Mouse (Mus musculus) stomach, adult 2 months (tissue): ENCODE measurements around the gene Olfr69. TPM values are rescaled to one million over a fixed set of nuclear protein-coding genes. Genes with fewer than 3 reads are reported as not detected.

ENCODE experiments used
- polyA plus RNA-seq: library from polyadenylated mRNA; depleted of rRNA; stranded (reverse); fragments of >200 nt; gene quantifications from 2 replicates; pipeline ENCODE4 v1.2.3, GENCODE M21; 2012; rRNA removed

Gene Olfr69
- not detected in 2 replicates for polyA plus RNA-seq

DNA sequence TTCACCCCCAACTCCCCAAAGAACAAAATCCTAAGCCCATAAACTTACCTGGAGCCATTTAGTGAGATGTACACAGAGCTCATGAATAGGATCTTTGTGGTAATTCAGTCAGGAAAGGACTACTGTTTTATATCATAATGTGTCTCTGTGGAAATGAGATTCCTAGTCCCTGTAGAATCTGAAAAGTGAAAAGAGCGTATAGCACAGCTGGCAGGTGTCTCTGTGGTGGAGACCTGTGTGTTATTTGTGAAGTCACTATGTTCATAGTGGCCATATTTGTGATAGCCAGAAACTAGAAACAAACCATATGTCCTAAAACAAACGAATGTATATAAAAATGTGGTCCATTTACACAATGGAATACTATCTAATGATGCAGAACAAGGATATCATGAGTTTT lies at the start of gene Olfr69:
Gene Olfr69 (minus strand): TSS at position 101 of the 400 bp plus-strand sequence.

DNA sequence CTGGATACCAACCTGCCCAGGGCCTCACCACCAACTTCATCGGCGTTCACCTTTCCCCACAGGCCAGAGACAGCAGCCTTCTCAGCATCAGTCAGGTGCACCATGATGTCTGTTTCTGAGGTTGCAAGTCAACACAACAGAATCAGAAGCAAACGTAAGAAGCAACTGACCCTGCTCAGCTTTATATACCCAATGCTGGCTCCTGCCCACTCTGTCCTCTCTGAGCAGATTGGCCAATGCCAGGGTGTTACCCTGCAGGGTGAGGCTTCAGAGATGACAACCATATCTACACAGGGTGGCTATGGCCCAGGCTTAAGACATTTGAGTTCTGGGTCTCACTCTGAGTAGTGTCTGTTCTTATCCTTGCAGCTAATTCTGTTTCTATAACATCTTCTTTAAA lies 42.4 kb upstream of the Olfr69 start, which contains the start of gene Hbb-bt:
Gene Hbb-bt (minus strand): TSS at position 231 of the 400 bp plus-strand sequence.

DNA sequence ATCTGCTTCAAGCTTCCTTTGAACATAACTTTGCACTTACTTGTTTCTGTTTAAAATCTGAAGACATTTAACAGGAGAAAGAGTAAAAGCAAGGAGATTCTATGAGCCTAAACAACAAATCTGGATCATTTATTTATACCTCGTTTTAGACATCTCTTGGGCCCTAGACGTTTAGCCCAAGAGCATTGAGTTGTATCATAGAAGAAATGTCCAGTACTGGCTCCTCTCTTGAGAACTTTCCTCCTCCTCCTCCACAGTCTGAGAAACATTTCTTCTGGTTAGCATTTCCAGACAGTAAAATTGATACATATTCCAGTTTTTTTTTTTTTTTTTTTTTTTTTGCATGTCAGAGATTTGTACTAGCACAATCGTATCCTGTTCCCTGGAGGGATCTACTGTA lies 20.3 kb upstream of the Olfr69 start, which contains the start of gene Olfr67:
Gene Olfr67 (minus strand): TSS at position 101 of the 400 bp plus-strand sequence.

DNA sequence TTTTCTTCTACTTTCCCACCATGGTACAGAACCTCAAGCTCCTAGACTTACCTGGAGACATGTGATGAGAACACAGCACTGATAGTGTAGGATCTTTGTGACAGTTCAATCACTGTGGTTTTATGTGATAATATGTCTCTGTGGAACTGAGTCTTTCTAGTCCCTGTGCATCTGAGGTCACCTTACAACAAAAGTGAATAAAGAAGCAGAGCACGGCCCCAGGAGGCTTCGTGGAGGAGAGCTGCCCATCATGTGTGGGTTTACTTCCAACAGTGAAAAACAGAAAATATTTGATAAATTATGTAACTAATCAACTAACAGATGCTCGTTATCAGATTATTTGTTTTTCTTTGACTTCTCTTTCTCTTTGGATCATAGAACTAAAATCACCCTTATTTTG lies 8.2 kb upstream of the Olfr69 start, which contains the start of gene Olfr68:
Gene Olfr68 (minus strand): TSS at position 101 of the 400 bp plus-strand sequence.

DNA sequence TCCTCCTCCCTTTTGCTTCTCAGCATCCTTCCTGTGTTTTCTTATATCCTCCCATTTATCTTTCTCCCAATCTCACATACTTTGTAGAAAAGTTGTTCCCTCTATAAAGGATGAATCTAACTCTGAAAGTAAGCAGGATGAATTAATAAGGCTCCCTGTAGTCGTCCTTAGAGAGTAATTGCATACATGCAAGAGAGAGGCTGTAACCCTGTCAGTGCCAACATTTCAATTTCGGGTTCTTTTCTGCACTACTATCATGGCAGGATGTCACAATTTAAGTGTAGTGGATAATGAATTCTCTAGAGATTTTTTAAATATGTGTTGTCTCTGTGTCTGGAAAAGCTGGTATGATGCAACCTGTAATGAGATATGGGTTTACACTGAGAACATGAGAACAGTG lies 14.2 kb downstream of the Olfr69 start, which contains the start of gene Olfr630:
Gene Olfr630 (minus strand): TSS at position 101 of the 400 bp plus-strand sequence.

DNA sequence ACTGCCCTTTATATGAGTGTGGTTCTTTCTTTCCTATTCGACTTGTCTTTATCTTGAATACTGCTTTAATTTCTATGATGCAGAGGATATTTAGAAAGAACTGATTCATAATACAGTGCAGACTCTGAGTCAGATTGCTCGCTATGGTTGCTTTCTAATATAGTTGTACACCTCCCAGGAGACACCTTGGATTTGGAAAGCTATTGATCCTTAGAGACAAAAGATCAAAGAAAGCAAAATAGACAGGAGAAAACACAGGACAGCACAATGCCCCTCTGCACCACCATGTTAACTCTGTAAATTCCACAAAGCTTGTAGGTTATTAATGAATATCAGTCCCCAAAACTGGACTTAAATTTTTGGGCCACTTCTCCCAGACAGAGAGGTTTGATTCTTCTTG lies 26.6 kb downstream of the Olfr69 start, which contains the start of gene Olfr629:
Gene Olfr629 (minus strand): TSS at position 101 of the 400 bp plus-strand sequence.

DNA sequence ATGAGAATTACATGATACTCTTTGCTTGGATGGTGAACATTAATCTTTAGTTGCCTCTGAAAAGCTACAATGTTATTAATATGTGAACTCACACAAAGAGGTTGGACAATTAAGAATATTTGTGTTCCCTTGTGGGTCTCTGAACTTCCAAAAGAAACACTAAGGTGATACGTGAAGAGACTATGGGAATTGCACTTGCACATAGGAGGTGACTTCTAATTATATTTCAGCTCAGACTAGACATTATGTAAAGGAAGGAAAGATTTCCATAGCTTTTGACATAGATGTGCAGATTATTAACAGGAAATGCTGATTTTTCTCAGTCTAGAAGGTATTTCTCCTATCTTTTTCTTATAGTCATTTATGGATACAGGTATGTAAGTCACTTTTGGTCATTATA lies 41.3 kb downstream of the Olfr69 start, which contains the start of gene Olfr628:
Gene Olfr628 (plus strand): TSS at position 301 of the 400 bp plus-strand sequence.

Other genes starting within 250 kb of the Olfr69 start
- gene Olfr612, start 228.9 kb downstream of the Olfr69 start, polyA plus RNA-seq: not detected in 2 replicates
- not detected in 2 replicates for gene Olfr613, start 223.5 kb downstream of the Olfr69 start, polyA plus RNA-seq
- gene Olfr615, start 215.5 kb downstream of the Olfr69 start, polyA plus RNA-seq: not detected in 2 replicates
- gene Olfr616, start 202.5 kb downstream of the Olfr69 start, polyA plus RNA-seq: not detected in 2 replicates
- not detected in 2 replicates for gene Olfr617, start 198.5 kb downstream of the Olfr69 start, polyA plus RNA-seq
- not detected in 2 replicates for gene Olfr618, start 181.5 kb downstream of the Olfr69 start, polyA plus RNA-seq
- gene Olfr619, start 171.0 kb downstream of the Olfr69 start, polyA plus RNA-seq: not detected in 2 replicates
- not detected in 2 replicates for gene Olfr620, start 159.1 kb downstream of the Olfr69 start, polyA plus RNA-seq
- gene Olfr622, start 128.9 kb downstream of the Olfr69 start, polyA plus RNA-seq: not detected in 2 replicates
- not detected in 2 replicates for gene Olfr623, start 107.9 kb downstream of the Olfr69 start, polyA plus RNA-seq
- gene Olfr624, start 100.4 kb downstream of the Olfr69 start, polyA plus RNA-seq: not detected in 2 replicates
- gene Olfr625-ps1, start 88.9 kb downstream of the Olfr69 start, polyA plus RNA-seq: not detected in 2 replicates
- not detected in 2 replicates for gene Olfr243, start 56.9 kb downstream of the Olfr69 start, polyA plus RNA-seq
- not detected in 2 replicates for gene Olfr628, start 41.2 kb downstream of the Olfr69 start, polyA plus RNA-seq
- gene Olfr629, start 26.7 kb downstream of the Olfr69 start, polyA plus RNA-seq: not detected in 2 replicates
- gene Olfr630, start 14.3 kb downstream of the Olfr69 start, polyA plus RNA-seq: not detected in 2 replicates
- gene Olfr68, start 8.1 kb upstream of the Olfr69 start, polyA plus RNA-seq: not detected in 2 replicates
- gene Olfr67, start 20.2 kb upstream of the Olfr69 start, polyA plus RNA-seq: not detected in 2 replicates
- gene Hbb-bt, start 42.4 kb upstream of the Olfr69 start, polyA plus RNA-seq: 4.5 and 10.0 TPM in 2 replicates
- gene Hbb-bs, start 56.5 kb upstream of the Olfr69 start, polyA plus RNA-seq: 47.8 and 134 TPM in 2 replicates
- gene Hbb-bh2, start 68.9 kb upstream of the Olfr69 start, polyA plus RNA-seq: not detected in 2 replicates
- gene Hbb-bh1, start 71.6 kb upstream of the Olfr69 start, polyA plus RNA-seq: not detected in 2 replicates
- not detected in 2 replicates for gene Hbb-y, start 81.6 kb upstream of the Olfr69 start, polyA plus RNA-seq
- gene Olfr66, start 114.7 kb upstream of the Olfr69 start, polyA plus RNA-seq: not detected in 2 replicates
- gene Olfr64, start 122.9 kb upstream of the Olfr69 start, polyA plus RNA-seq: not detected in 2 replicates
- gene Olfr65, start 131.9 kb upstream of the Olfr69 start, polyA plus RNA-seq: not detected in 2 replicates
- gene Olfr631, start 157.2 kb upstream of the Olfr69 start, polyA plus RNA-seq: not detected in 2 replicates
- not detected in 2 replicates for gene Olfr632, start 162.8 kb upstream of the Olfr69 start, polyA plus RNA-seq
- gene Olfr633, start 172.8 kb upstream of the Olfr69 start, polyA plus RNA-seq: not detected in 2 replicates
- not detected in 2 replicates for gene Olfr635, start 199.6 kb upstream of the Olfr69 start, polyA plus RNA-seq
- not detected in 2 replicates for gene Olfr638, start 227.2 kb upstream of the Olfr69 start, polyA plus RNA-seq
- not detected in 2 replicates for gene Olfr639, start 245.7 kb upstream of the Olfr69 start, polyA plus RNA-seq